Mouse (Mus musculus): ENCODE measurements around the gene Ulk4.

GRCm38 (mm10) chr9:121019932-121020331 lies 257.1 kb downstream of the Ulk4 start:
- TF ChIP-seq GATA1 (IDR thresholded peaks at IDR 0.05; ENCODE audit: borderline replicate concordance, low read length) (no peak), FLI1 (IDR thresholded peaks at IDR 0.05; ENCODE audit: low read length) (no peak)

All from megakaryocyte, embryonic 14.5 days (primary cell).